Mouse (Mus musculus) bone marrow, adult 2 months (tissue): ENCODE results near the gene Mrpl44.

Source experiments
- CTCF ChIP-seq: fragments of 200-500 bp; IDR thresholded peaks from 2 replicates; pipeline ENCODE4 v1.5.1; 2011; ENCODE audit warnings: low read length, control low read depth; ENCODE audit not compliant: control insufficient read depth, insufficient read depth
- POLR2A ChIP-seq: fragments of 200-500 bp; IDR thresholded peaks from 2 replicates; pipeline ENCODE4 v1.6.1; 2011; ENCODE audit warnings: low read depth, mild to moderate bottlenecking, control low read depth, low read length, borderline replicate concordance; ENCODE audit not compliant: control insufficient read depth

- TF ChIP-seq CTCF (no peak), POLR2A (no peak)
Measured at GRCm38 (mm10) chr1:79782433-79782832, 6.6 kb downstream of the Mrpl44 start.
